Mouse (Mus musculus): ENCODE data around the gene Izumo4. TPM values are rescaled to one million over a fixed set of nuclear protein-coding genes. Genes with fewer than 3 reads are reported as not detected.

The Izumo4 gene
- total RNA-seq, 2 experiments from 2014 or later = 2.6 to 3.0 TPM

DNA sequence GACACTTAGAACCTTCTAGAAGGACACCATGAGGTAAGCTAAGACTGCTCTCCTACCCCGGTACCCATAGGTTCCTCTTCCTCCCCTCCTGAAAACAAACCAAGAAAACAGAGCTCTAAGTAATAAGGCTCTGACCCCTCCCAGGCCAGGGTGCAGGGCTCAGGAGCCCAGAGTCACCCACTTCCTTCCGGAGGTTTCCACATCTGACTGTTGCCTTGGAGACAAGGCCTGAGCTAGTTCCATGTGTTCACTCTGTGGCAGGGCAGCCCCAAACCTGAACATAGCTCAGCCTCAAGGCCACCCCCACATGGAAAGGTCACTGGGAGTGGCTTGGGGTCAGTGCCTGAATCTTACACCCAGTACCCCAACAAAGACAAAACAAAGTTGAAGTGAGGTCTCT is 6.8 kb upstream of the Izumo4 start:
- intact Hi-C loops (cut with DNase I) = no loop called here
- no peak for TF ChIP-seq CTCF (IDR thresholded peaks at IDR 0.05)
- Histone ChIP-seq H3K27ac (peak overlapping the region; percentile 70), H3K4me3 (no peak overlapping the region)
- peak; percentile 51 for DNase-seq

DNA sequence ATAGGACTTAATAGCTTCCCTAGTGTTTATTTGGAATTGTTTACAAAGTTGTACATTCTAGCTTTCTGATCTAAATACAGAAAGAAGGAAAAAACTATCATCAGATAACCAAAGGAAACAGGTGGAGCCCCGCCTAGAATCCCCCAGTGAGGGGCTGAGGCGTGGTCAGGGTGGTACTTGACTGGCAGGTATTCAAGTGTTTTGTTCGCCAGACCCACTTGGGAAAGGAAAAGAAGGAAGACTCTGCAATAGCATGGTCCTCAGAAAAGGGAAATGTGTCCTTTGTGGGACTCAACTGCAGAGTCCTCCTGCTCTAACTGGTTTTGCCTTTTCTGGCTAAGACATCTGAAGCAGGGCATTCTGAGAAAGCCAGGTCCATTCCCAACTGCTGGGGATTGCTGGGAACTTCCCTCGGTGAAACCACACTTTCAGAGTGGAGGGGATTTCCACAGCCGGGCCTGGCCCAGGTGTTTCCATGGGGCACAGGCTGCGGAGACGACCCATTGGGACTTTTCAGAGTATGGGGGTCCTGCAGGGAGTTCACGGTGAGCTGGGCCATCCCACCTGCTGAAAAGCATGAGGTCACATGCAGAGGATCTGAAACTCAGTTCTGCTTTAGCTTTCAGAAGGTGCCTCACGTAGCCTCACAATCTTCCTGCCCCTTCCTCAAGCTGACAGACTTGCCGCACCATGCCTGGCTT is 6.0 kb upstream of the Izumo4 start:
- TF ChIP-seq CTCF (IDR thresholded peaks at IDR 0.05) = no peak
- H3K4me3 ChIP-seq = peak overlapping the region; percentile 1; the same call in 1 of the 2 replicates
- intact Hi-C loops (cut with DNase I) = no loop called here
- no peak for DNase-seq
- peak overlapping the region; percentile 70 for H3K27ac ChIP-seq

DNA sequence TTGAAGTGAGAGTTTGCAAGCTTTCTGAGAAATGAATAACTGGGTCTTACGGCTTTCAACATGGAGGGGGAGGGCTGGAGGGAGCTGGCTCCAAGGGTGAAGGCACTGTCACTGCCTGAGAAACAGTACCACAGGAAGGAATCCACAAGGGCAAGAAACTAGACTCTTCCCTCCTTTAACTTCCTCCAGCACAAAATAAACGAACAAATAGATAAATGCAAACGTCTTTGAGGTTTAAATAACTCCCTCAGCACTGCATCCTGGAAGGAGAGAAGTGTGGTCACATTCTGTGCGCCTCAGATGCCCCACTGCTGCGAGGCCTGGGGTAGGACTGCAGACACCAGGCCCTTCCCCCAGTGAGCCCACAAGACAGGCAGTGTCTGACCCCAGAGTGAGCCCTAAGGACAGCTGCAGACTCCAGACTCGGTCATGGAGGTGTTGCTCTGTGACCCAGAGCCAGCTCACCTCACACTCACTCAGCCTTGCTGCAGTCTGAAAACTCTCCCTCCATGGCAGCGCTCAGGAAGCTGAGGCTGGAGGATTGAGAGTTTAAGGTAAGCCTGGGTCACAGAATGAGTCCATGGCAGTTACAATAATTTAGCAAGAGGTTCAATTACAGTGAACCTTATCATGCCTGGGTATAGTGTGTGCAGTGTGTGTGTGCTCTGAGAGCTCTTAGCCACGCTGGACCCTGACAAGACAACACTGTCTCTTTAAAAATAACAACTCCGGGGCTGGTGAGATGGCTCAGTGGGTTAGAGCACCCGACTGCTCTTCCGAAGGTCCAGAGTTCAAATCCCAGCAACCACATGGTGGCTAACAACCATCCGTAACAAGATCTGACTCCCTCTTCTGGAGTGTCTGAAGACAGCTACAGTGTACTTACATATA is 5.2 kb upstream of the Izumo4 start:
- intact Hi-C loops (cut with DNase I) = no loop called here

DNA sequence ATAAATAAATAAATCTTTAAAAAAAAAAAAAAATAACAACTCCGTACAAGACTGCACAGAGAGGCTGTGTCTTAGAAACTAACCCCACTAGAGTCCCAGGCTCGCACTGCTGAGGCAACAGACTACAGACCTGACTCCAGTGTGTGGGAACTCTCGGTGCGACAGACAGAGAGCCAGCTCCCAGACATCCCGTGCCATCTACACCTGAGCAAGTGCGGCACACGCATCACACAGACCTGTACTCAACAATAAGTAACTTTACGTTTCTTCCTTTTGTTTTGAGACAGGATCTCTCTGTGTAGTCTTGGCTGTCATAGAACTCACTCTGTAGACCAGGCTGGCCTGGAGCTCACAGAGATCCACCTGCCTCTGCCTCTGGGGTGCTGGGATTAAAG is 4.6 kb upstream of the Izumo4 start:
- TF ChIP-seq CTCF (IDR thresholded peaks at IDR 0.05) = no peak
- DNase-seq = no peak
- intact Hi-C loops (cut with DNase I) = no loop called here
- Histone ChIP-seq H3K4me3 (no peak overlapping the region), H3K27ac (no peak overlapping the region; the same call in 1 of the 2 replicates)

More for the DNA sequence above, 5.2 kb upstream of the Izumo4 start:
- no peak for DNase-seq
- peak overlapping the region; percentile 70 for H3K27ac ChIP-seq
- no peak overlapping the region; the same call in 1 of the 2 replicates for H3K4me3 ChIP-seq
- no peak for TF ChIP-seq CTCF (IDR thresholded peaks at IDR 0.05)

DNA sequence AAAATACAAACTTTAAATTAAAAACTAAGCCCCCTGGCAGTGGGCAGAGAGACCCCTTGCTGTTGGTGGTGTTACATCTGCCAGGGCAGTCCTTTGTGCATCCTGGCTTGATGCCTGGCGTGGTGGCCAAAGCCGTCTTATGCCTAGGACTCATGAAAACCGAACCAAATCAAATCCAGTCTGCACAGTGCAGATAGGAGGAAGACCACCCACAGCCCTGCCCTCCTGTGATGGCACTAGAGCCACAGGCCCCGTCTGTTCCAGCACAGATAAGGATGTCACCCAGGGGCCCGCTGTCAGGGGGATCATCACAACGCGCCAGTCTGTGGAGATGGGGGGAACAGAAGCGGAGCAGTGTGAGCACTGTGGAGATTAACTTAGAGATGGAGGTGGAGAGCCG is 4.2 kb upstream of the Izumo4 start:
- no peak overlapping the region; the same call in 1 of the 2 replicates for H3K27ac ChIP-seq
- TF ChIP-seq CTCF (IDR thresholded peaks at IDR 0.05) = no peak
- intact Hi-C loops (cut with DNase I) = no loop called here
- H3K4me3 ChIP-seq = no peak overlapping the region
- DNase-seq = no peak

DNA sequence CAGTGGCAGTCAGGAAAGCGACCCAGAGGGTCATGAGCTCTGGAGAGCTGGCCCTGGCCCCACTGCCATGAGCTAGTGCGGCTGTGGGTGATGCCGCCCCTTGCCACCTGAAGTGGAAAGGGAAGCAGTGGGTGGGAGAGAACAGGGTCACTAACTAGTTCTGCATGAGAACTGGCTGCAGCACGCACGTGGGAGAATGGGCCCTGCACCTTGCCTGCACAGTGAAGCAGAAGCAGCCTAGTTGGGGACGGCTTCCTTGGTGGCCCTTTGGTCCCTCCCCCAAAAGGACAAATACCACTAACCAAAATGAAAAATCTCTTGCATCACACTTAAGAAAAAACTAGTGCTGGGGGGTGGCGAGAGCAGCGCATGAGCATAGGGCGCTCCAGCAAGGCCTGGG is 3.4 kb upstream of the Izumo4 start:
- no peak for DNase-seq
- intact Hi-C loops (cut with DNase I) = no loop called here
- H3K4me3 ChIP-seq = no peak overlapping the region
- no peak for TF ChIP-seq CTCF (IDR thresholded peaks at IDR 0.05)
- no peak overlapping the region for H3K27ac ChIP-seq

DNA sequence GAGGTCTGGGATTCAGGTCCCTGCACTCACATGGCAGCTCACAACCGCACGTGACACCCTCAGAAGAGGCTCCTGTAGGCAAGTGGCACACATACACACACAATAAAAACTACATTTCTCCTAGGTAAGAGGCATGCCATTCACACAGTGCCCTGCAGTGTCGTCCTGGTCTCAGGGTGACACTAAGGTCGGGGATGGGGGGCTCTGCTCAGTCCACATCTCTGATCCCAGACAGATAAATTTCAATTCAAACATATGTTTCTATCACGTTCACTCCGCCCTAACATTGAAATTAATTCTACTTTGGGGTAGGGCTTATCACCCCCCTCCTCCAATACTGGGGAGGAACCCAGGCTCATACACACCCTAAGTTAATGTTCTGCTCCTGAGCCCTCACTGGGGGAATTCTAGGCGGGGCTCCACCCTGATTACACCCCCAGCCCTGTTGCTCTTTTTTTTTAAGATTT is 1.9 kb upstream of the Izumo4 start:
- Histone ChIP-seq H3K27ac (0 out of 2 replicates have a peak overlapping the region, but pooled peaks have one; percentile 94), H3K4me3 (peak overlapping the region; percentile 85)
- intact Hi-C loops (cut with DNase I) = loop anchor here (2.0 to 10.0 kb wide), 2 partner anchors 19 to 295 kb away; partner anchors contain the start of gene Uqcr11
- TF ChIP-seq CTCF (IDR thresholded peaks at IDR 0.05) = no peak
- DNase-seq = no peak

DNA sequence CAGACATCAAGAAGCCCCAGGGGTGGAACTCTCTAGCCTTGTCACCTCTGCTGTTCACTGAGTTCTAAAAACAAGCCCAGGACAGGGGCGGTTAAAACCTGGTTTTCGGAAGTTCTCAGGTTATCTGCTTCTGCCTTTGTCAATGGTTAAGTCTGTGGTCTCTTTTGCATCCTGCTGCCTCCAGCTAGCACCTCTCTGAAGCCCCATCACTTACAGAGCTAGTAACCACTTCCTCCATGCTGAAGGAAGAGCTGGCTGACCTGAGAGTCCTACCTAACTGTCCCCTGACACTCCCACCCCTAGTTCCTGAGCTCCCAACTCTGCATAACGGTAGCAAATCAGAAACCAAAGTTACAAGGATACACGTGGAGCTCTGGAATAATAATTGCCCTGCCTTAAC is 1.3 kb upstream of the Izumo4 start:
- DNase-seq = no peak
- no peak for TF ChIP-seq CTCF (IDR thresholded peaks at IDR 0.05)
- peak overlapping the region; percentile 85 for H3K4me3 ChIP-seq
- peak overlapping the region; percentile 94 for H3K27ac ChIP-seq
- intact Hi-C loops (cut with DNase I) = loop anchor here (2.0 to 10.0 kb wide), 2 partner anchors 20 to 296 kb away; partner anchors contain the start of gene Uqcr11

DNA sequence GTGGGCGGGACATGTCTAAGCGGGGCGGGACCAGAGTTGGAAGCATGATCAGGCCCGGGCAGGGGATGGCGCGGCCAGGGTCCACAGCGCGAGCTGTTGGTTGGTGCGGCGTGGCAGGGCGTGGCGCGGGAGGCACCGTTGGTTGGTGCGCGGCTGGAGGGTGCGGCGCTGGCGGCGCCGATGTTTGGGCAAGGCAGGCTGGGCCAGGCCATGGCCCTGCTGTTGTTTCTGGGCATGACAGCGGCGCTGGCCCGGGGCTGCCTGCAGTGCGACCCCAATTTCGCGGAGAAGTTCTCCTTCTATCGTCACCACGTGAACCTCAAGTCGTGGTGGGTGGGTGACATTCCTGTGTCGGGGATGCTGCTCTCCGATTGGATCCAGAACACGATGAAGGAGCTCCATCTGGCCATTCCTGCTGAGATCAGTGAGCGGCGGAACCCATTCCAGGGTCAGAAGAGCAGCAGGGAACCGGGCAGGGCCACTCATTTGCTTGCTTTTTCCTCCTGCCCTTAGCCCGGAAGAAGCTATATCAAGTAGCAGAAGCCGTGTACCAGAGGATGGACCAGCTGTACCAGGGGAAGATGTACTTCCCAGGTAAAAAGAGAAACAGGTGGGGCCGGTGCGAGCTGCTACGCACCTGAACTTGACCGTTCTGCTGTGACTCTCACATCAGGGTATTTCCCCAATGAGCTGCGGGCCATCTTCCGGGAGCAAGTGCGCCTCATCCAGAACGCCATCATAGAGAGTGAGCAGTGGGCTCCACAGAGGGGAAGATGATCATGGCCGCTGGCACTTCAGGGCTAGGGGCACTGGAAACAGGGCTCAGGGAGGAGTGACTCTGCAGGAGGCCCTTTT is 779 bp downstream of the Izumo4 start:
- no peak for TF ChIP-seq CTCF (IDR thresholded peaks at IDR 0.05)
- intact Hi-C loops (cut with DNase I) = loop anchor here (10.0 kb wide), 1 partner anchor 298 kb away; the partner anchor contains the start of gene Uqcr11
- peak overlapping the region; percentile 94 for H3K27ac ChIP-seq
- peak; percentile 98 for DNase-seq
- H3K4me3 ChIP-seq = peak overlapping the region; percentile 85

DNA sequence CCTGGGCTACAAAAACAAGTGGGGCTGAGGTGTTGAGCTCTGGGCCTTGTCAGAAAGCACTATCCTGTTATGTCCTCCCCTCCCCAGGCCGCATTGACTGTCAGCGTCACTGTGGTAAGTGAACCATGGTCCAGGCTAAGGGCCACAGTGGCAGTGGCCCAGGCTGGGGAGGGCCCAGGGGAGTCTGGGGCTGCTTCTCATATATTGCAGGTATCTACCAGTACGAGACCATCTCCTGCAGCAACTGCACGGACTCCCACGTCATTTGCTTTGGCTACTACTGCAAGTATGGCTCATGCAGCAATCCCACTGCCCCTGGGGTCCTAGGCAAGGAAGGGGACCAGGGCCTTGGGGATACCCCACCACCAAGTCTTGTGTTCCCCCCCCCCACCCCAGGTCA is 1.7 kb downstream of the Izumo4 start:
- no peak for DNase-seq
- peak overlapping the region; percentile 85 for H3K4me3 ChIP-seq
- TF ChIP-seq CTCF (IDR thresholded peaks at IDR 0.05) = no peak
- intact Hi-C loops (cut with DNase I) = loop anchor here (10.0 kb wide), 1 partner anchor 299 kb away; the partner anchor contains the start of gene Uqcr11
- peak overlapping the region; percentile 94 for H3K27ac ChIP-seq

DNA sequence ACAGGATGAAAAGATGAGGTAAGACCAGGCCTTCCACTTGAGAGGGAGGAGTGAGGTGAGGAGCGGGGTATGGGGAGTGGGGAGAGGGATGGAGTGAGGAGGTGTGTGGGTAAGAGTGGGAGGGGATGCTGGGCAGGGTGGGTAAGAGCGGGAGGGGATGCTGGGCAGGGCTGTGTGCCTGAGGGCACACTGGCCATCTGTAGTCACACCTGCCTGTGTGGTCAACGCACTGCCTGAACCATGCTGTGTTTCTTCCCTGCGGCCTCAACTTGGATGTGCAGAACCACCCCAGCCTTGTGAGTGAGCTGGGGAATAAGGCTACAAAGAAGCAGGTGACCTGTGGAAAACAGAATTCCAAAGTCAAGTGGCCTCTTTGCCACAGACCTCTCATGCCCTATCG is 2.4 kb downstream of the Izumo4 start:
- intact Hi-C loops (cut with DNase I) = loop anchor here (10.0 kb wide), 1 partner anchor 300 kb away; the partner anchor contains the start of gene Uqcr11
- H3K4me3 ChIP-seq = no peak overlapping the region
- DNase-seq = no peak
- H3K27ac ChIP-seq = 0 out of 2 replicates have a peak overlapping the region, but pooled peaks have one; percentile 20
- TF ChIP-seq CTCF (IDR thresholded peaks at IDR 0.05) = no peak

DNA sequence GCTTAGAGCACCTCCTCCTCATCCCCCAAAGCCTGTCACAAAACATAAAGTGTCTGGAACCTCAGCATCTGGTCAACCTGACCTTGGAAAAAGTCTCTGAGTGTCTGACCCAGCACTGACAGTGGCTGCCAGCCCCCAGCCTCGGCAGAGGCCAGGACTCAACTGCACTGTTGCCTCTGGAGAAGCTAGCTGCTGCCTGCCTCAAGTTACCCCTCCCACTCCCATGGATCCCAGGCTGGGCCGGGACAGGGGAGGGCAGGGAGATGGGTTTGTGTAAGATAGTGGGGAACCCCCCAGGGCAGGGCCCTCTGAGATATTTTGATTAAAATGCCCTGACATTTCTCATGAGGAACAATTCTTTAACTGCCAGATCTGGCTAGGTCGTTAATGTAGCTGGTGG is 3.0 kb downstream of the Izumo4 start:
- Histone ChIP-seq H3K27ac (0 out of 2 replicates have a peak overlapping the region, but pooled peaks have one; percentile 20), H3K4me3 (no peak overlapping the region)
- intact Hi-C loops (cut with DNase I) = loop anchor here (10.0 kb wide), 1 partner anchor 300 kb away; the partner anchor contains the start of gene Uqcr11
- DNase-seq = no peak
- TF ChIP-seq CTCF (IDR thresholded peaks at IDR 0.05) = no peak
